Mouse (Mus musculus): ENCODE results near the gene Sppl2c.

DNA sequence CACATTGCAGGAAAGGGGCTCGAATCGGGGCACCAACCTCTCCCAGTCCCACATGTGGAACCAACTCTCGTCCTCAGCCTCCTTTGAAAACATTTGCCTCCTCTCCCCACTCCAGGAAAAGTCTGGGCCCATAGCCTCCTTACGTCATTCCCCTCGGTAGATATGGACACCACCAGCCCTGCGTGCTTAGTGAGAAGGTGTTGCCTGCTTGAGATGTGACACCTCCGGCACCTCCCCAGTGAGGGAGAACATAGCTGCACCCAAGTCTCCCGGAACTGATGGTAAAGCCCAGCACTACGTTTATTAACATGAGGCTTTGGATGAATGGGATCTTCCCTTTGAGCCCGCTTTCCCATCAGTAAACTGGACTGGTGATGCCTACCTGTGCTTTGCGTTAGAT is 9.3 kb downstream of the Sppl2c start:
- TF ChIP-seq CTCF (IDR thresholded peaks at IDR 0.05; ENCODE audit: low read depth) = no peak
- no peak for TF ChIP-seq EP300 (IDR thresholded peaks at IDR 0.05; ENCODE audit: low read depth)

All from liver, embryonic 14.5 days (tissue).